Mouse (Mus musculus) cerebellum, adult 11 months (tissue): Measurements from ENCODE around the gene Eif2ak1.
"Not testable (repeated sequence)": the region's sequence is repeated elsewhere in the genome, so short reads cannot be mapped to it uniquely, and the experiment has no call there.

Source experiments
- DNase-seq: peaks from one replicate; pipeline ENCODE4 v3.0.0; 2022

Eif2ak1 gene

GRCm38 (mm10) chr5:143817116-143817930 lies at the start of gene Eif2ak1:
Eif2ak1 (plus strand) TSS chr5:143817788.
- peak; percentile 92 for DNase-seq

DNA sequence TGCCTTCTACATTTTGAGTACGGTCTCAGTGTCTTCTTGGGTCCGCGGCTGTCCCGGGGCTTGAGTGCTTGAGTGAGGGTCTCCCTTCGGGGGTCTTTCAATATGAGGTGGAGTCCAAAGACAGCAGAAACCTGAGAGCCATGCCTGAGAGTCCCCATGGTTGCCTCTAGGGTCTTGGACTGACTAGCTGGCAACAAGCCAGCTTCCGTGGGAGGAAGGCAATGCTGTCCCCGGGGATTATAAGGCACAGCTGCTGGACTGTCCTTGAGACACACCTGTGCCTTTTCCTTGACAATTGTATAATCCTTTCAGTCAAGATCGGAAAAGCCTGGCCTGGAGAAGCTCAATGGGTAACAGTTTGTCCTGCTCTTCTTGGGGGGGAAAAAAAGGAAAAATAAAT lies 35.6 kb upstream of the Eif2ak1 start:
- no peak for DNase-seq

DNA sequence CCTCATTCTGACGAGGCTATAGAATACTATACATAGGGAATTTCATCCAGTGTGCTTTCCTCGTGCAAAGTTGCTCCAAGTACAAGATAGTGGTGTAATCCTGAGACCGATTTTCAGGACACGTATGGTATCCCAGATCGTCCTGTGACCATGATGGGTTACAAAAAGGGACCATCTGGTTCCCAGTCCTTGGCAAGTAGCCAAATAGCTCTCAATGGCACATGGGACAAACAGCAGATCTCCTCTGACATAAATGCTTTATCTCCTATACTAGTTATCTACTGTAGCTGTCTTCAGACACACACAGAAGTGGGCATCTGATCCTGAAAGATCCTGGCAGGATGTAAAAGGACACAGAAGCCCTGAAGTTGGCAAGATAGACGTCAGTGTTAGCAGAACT lies 32.2 kb upstream of the Eif2ak1 start:
- DNase-seq: no peak

- DNase-seq: not testable (repeated sequence)
Measured at GRCm38 (mm10) chr5:143801216-143801615, 16.4 kb upstream of the Eif2ak1 start.

DNA sequence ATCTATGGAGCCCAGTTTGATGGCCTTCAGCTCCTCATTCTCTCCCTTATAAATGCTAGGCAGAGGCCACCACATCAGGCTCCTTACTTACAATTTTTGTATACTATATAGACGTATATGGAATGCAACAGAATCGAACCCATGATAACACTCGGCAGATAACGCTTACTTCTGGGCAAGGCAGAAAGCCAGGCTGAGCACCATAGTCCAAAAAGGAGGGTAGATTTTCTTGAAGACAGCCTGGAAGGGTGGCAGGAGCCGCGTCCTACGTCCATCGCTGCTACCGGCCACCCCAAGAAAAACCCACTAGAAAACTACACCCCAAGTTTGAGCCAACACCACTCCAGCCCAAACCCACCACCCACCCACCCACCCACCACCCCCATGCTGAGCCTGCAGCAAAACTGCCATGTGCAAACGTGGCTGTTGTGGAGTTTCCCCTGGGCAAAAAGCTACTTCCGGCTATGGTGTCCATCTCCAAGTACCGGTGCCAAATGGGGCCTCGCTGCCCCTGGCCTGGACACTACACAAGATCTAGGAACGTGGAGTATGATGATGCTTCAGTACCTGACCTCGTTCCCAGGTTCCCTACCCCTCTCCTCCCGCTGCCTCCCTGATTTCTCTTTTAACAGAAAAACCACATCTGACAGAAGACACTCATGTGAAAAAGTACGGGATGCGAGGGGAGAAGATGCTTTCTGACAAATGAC lies 13.4 kb upstream of the Eif2ak1 start:
- no peak for DNase-seq

GRCm38 (mm10) chr5:143807268-143807667 lies 10.3 kb upstream of the Eif2ak1 start:
- no peak for DNase-seq

DNA sequence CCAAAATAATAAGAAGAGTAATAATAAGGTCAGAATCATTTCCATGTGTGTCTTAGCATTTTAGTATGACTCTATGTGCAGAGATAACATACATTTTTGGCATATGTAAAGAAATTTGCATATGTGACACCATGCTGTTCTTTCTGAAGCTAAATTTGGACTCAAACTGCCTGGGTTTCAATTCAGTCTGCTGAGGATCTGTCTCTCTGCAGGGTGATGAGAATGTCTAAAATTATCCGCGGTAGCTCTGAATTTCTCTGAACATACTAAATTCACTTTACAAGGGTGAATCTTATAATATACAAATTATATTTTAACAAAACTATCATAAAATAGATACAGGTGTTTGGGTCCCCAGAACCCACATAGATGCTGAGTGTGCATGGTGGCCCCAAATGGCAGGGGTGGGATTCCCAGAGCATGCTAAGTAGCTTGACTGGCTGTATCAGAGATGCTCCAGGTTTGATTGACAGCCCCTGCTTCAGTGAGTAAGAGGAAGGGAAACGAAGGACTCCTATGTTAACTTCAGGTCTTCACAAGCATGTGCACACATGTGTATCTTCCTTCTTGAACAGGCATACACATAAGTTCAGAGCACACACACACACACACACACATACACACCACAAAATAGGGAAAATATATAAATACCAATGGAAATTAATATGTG lies 8.0 kb upstream of the Eif2ak1 start:
- DNase-seq: no peak

DNA sequence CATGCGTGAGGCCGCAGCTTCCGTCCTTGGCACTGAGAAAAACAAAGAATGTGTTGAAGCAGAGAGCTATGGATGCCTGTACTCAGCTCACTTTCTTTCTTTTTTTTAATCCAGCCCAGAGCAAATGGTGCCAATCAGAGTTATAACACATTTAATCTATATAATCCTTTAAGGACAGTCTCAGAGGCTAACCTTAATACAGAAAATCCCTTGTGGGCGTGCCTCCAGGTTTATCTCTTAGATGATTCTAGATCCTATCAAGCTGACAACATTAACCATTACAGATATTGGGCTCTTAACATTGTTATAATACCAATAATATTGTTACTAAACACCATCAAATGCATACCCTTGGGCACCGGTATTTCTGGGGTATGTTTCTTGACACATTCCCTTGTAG lies 5.9 kb upstream of the Eif2ak1 start:
- no peak for DNase-seq

DNA sequence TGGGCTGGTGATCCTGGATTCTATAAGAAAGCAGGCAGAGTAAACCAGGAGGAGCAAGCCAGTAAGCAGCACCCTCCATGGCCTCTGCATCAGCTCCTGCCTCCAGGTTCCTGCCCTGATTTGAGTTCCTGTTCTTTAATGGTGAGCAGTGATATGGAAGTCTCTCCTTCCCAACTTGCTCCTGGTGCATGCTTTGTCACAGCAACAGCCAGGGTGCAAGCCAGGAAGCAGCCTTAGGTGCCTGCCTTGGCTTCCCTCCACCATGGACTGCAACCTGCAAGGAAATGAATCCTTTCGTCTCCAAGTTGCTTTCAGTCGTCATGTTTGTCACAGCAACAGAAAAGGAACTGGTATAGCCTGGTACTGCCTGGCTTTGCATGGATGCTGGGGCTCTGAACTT lies 3.0 kb upstream of the Eif2ak1 start:
- DNase-seq: no peak

DNA sequence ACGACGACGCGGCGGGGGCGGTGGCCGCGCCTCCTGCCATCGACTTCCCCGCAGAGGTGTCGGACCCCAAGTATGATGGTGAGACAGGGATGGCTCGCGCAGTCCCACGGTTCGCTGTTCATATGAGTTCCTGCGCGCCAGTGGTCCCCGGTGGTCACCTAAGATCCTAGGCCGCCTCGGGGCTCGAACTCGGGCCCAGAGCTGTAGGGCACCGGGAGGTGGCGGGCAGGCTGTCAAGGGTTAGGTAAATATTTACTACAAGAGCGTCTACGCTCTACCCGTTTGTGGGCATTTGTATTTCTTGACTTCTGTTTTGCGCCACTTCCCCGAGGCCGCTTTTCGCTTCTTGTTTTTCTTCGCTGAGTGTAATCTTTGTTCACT lies 333 bp downstream of the Eif2ak1 start:
- DNase-seq: no peak

DNA sequence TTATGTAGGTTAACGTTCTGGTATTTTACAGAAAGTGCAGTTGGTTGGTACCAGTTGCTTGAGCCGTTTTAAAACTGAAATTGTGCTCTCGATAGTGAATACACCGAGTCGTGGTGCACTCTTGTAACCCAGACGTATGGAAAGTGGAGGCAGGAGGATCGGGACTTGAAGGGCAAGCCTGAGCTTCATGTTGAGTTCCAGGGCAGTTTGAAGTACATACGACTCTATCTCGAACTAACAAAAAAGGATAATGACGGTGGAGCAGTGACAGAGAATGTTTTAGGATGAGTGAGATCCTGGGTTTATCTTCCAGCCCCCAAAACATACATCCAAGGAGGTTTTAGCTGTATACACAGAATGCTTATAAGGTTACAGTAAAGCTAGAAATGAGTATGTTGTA lies 873 bp downstream of the Eif2ak1 start:
- no peak for DNase-seq

DNA sequence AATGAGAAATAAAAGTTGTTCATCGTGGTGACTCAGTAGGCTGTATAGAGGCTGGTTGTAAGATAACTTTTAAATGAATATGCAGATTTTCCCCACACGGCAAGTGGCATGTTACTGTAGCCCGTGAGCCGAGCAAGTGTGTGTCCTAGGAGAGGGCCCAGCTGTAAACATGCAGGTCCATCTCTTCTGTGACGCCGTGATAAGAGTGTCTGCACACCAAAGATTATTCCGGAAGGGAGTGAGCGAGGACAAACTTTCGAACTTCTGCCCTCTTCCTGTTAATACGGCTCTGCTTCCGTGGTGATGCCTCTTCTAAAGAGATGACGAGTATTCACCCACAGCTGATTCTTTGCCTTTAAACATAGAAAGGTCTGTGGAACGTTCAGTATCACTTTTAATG lies 1.4 kb downstream of the Eif2ak1 start:
- no peak for DNase-seq

DNA sequence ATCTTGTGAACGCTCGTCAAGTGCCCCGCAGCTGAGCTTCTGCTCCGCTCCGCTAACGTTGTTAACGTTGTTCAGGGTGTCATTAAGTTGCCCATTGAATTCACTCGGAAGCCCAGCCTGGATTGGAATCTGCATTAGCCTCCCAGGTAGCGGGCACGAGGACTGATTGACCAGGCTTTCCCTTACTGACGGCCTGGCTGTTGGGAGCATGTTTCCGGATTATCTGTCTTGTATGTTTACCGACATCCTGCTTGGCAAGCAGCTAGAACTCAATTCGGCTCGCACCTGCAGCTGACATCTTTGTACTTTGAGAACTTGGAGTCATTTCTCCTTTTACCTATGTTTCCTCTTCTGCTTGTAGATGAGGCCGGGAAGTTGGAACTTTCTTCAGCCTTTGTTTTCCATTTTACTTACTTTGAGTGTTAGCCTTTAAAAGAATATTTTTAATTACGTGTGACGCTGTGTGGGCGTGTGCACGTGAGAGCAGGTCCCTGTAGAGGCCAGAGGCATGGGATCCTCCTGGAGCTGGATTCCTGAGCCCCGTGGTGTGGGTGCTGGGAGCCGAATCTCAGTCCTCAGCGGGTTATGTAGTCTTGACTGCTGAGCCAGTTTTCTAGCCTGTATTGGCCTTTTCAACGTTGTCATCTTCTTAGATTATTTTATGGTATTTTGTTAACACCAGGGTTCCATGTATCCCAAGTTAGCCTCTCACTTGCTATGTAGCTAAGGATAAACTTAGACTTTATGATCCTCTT lies 2.5 kb downstream of the Eif2ak1 start:
- DNase-seq: no peak

DNA sequence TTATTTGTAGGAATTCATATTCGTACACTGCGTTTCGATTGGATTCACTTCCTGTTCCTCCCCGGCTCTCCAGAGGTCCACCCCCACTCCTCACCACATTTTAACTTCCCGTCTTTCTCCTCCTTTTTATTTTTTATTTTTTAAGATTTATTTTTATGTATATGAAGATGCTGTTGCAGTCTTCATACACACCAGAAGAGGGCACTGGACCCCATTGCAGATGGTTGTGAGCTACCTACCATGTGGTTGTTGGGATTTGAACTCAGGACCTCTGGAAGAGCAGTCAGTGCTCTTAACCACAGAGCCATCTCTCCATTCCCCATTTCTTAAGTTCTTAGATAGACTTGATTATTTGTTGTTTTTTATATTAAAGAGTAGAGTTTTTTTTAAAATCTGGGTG lies 3.2 kb downstream of the Eif2ak1 start:
- DNase-seq: no peak

DNA sequence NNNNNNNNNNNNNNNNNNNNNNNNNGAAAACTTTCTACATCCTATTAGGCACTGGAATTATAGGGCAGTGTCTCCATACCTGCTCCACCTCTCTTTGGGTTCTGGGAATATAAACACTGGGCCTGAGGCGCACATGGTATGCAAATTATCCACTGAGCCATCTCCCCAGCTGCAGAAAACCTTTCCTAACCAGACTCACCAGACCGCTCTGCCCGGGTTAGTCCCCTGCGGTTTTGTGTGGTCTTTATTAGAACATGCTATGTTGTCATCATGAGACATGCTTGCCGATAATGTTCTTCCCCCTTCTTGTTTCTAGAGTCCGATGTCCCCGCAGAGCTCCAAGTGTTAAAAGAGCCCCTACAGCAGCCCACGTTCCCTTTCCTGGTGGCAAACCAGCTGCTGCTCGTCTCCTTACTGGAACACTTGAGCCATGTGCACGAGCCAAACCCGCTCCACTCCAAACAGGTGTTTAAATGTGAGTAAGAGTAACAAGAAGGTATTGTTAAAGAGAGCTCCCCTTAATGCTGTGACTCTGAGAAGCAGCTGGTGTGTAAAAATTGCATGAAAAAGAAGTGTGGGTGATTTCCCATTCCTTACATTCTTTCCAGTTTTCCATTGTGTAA lies 54.1 kb downstream of the Eif2ak1 start:
- no peak for DNase-seq

DNA sequence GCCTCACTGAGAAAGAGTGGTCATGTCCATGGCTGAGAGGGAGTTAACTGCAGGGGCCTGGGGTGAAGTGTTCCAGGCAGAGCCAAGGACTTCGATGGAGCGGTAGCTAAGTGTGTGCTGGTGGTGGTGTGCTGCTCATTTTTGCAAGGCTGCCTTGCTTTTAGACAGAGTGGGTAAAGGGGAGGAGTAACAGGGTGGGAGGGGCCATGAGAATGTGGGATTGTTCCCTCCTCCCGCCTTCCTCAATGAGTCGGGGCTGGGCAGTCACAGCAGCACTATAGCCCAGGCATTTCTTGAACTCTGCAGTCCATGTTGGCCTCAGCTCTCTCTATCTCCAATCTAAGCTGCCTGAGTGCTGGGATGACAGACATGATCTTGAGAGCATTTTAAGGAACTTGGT lies 57.0 kb downstream of the Eif2ak1 start:
- no peak for DNase-seq

GRCm38 (mm10) chr5:143885274-143885673 lies 67.7 kb downstream of the Eif2ak1 start:
- no peak for DNase-seq

DNA sequence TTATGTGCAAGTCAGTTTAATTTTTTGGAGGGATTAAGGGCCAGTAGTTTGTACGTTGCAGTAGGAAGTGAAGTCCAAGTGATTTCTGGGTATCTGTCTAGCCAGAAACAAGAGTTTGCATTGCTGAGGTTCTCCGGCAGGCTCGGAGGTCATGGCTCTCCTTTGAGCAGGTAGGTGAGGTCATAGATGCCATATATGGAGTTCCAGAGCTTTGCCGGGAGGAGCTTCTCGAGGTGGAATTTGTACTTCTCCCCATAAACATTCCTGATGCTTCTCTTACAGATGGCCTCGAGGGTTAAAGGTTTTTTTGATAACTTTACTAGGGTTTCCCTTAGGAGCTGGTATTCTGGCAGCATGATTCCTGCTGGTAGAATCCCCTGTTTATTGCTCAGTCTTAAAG lies 73.2 kb downstream of the Eif2ak1 start:
- no peak for DNase-seq

- DNase-seq: no peak
Measured at GRCm38 (mm10) chr5:143892255-143892886, 74.8 kb downstream of the Eif2ak1 start.

GRCm38 (mm10) chr5:143893396-143893795 lies 75.8 kb downstream of the Eif2ak1 start:
- no peak for DNase-seq

DNA sequence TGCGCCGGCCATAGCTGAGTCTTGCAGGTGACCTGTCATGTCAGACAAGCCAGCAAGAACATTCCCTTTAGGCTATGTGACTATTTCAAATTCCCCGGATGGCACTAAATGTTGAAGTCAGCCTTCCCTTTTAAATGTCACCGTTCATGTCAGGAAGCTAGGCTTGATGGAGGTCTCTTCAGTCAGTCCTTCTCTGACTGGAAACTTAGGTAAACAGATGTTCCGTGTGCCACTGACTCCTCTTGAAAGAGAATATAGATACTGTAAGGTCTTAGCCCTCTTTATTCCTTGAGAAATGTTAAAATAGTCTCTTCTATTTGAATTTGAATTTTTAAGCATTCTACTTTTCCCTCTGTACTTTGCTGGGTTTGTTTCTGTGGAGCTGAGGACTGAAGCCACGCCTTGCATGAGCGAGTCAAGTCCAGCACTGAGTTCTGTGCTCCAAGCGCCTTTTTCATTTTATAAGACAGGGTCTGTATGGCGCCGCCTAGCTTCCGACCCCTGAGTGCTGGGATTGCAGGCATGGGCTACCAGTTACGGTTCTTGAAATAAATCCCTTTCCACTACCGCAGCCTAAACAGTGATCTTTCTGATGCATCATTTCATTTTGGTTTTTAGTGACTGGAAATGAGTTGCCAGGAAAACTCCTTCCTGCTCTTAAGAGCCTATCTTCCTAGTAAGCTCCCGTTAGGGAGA lies 80.2 kb downstream of the Eif2ak1 start, which contains the start of gene Ankrd61:
Gene Ankrd61 (minus strand): TSS at position 51 of the 696 bp plus-strand sequence.
- DNase-seq: no peak
